Mouse (Mus musculus) myocyte (in vitro differentiated cells): Measurements from ENCODE around the gene Hpn.

Experiments used
- E2F4 ChIP-seq: IDR thresholded peaks from one replicate; pipeline ENCODE4 v1.6.1; 2011; ENCODE audit warnings: mild to moderate bottlenecking, control low read depth, moderate library complexity; ENCODE audit not compliant: insufficient read depth
- MYOD1 ChIP-seq, 3 experiments: IDR thresholded peaks; one replicate each; pipeline ENCODE4 v1.6.1; 2011; ENCODE audit warnings: control low read depth in 2 of 3, low read depth in 2 of 3, mild to moderate bottlenecking in 2 of 3, moderate library complexity in 1 of 3; ENCODE audit not compliant: insufficient read length in 2 of 3, control insufficient read depth in 1 of 3
- MYOG ChIP-seq, 3 experiments: IDR thresholded peaks; one replicate each; pipeline ENCODE4 v1.6.1; 2011; ENCODE audit warnings: control low read depth in 2 of 3, low read depth in 2 of 3, mild to moderate bottlenecking in 2 of 3; ENCODE audit not compliant: insufficient read length in 2 of 3, control insufficient read depth in 1 of 3, insufficient read depth in 1 of 3
- POLR2A ChIP-seq: IDR thresholded peaks from one replicate; pipeline ENCODE4 v1.6.1; 2011; ENCODE audit warnings: low read depth, mild to moderate bottlenecking, control low read depth, moderate library complexity; ENCODE audit not compliant: insufficient read length
- REST ChIP-seq: IDR thresholded peaks from one replicate; pipeline ENCODE4 v1.6.1; 2011; ENCODE audit warnings: mild to moderate bottlenecking, control low read depth, moderate library complexity; ENCODE audit not compliant: insufficient read depth, insufficient read length
- SRF ChIP-seq: IDR thresholded peaks from one replicate; pipeline ENCODE4 v1.6.1; 2011; ENCODE audit warnings: low read depth; ENCODE audit not compliant: control insufficient read depth, insufficient read length
- TCF12 ChIP-seq: IDR thresholded peaks from one replicate; pipeline ENCODE4 v1.6.1; 2011; ENCODE audit warnings: mild to moderate bottlenecking, control low read depth; ENCODE audit not compliant: poor library complexity, insufficient read depth, severe bottlenecking
- TCF3 ChIP-seq: IDR thresholded peaks from one replicate; pipeline ENCODE4 v1.6.1; 2011; ENCODE audit warnings: low read depth, control low read depth; ENCODE audit not compliant: insufficient read length
- USF1 ChIP-seq: IDR thresholded peaks from one replicate; pipeline ENCODE4 v1.6.1; 2011; ENCODE audit warnings: low read depth, mild to moderate bottlenecking, control low read depth, moderate library complexity

DNA sequence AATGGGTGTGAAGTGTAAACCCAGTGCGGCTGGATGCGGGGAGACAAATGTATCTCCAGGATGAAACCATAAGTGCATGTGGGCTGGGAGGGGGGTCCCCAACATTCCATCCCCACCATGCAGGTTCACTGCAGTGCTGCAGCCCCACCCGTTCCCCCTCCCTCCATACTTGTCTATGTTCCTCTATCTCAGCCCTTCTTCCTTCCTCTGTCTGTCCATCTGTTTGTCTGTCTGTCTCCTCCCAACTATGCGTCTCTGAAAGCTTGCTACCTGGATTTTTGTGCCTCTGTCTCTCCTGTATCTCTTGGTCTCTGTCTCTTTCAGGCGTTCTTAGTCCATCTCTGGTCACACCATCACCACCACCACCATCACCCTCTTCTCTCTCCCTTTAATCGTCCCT is 64.6 kb downstream of the Hpn start:
- TF ChIP-seq REST = no peak
- no peak for TF ChIP-seq SRF
- TF ChIP-seq USF1 = no peak
- TF ChIP-seq POLR2A = no peak
- no peak for TF ChIP-seq MYOG (IDR thresholded peaks at IDR 0.05; ENCODE audit: control insufficient read depth in 1 of 3, insufficient read depth in 1 of 3, insufficient read length in 2 of 3, low read depth in 2 of 3)
- TF ChIP-seq TCF3 = no peak
- no peak for TF ChIP-seq MYOD1 (IDR thresholded peaks at IDR 0.05; ENCODE audit: control insufficient read depth in 1 of 3, insufficient read length in 2 of 3, low read depth in 2 of 3)
- no peak for TF ChIP-seq E2F4
- no peak for TF ChIP-seq TCF12
